Mouse (Mus musculus) central nervous system, embryonic 18 days (tissue): ENCODE measurements around the gene Sltm. TPM values are rescaled to one million over a fixed set of nuclear protein-coding genes. Genes with fewer than 3 reads are reported as not detected.

ENCODE experiments used
- polyA plus RNA-seq: library from polyadenylated mRNA; depleted of rRNA; stranded (reverse); fragments of >200 nt; gene quantifications from 2 replicates; pipeline ENCODE4 v1.2.3, GENCODE M21; 2012; rRNA removed

Sltm gene
- 58.5 and 59.4 TPM in 2 replicates for polyA plus RNA-seq

DNA sequence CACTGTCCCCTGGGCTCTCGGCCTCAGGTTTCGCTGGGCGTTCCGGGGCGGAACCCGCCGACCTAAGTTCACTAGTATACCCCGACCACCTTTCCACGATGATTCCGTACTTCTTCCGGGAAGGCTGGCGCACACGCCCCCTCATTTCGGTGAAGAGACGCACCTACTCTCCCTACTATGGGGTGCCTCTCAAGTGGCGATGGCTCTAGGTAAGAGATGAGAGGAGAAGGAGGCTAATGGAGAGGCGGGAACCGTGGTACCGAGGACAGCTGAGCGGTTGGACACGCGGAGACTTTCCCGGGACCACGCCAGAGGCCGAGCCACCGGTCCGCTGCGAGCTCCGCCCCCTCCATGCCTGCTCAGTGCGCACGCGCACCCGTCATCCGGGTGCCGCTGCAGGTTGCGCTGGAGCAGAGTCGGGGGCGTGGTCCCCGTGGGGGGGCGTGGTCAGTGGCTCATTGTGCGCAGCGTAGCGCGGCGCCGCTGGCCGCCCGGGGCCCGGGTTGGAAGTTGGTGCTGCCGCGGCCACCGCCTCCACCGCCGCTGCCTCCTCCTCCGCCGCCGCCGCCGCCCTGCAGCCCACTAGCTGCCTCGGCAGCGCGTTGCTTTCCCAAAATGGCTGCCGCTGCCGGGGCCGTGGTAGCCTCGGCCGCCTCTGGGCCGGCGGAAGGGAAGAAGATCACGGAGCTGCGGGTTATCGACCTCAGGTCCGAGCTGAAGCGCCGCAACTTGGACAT is at the start of gene Sltm:
TSS of gene Sltm (plus strand) at position 450 of the 737 bp plus-strand sequence.

DNA sequence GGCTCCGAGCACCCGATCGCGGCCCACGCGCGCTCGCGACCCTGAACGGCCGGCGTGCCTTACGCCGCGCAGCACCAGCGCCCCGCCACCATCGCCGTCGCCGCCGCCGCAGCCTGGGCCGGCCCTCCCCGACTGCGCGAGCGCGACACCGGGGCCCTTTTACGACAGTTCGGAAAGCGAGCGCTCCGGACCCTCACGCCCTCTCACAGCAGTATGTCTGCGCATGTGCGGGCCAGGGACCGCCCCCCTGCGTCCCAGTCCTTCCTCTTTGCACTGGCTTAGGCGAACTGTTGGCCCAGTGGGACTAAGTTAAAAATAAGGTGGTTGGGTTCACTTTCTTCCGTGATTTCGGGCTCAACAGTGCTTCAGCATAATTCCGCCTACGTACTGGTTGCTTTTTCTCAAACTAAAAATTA is 38.9 kb upstream of the Sltm start, which contains the start of gene Rnf111:
TSS of gene Rnf111 (minus strand) at position 100 of the 416 bp plus-strand sequence.

Other genes with a start within 250 kb of the Sltm start
- 16.2 and 19.6 TPM in 2 replicates for gene Ccnb2, start 121.2 kb upstream of the Sltm start, polyA plus RNA-seq
- 39.0 and 43.7 TPM in 2 replicates for gene Rnf111, start 39.0 kb upstream of the Sltm start, polyA plus RNA-seq
- gene Gm10642, start 113.5 kb downstream of the Sltm start, polyA plus RNA-seq = 0.58 and 0.59 TPM in 2 replicates
- gene Mindy2, start 114.4 kb downstream of the Sltm start, polyA plus RNA-seq = 19.9 and 21.6 TPM in 2 replicates
- 43.7 and 47.6 TPM in 2 replicates for gene Adam10, start 136.2 kb downstream of the Sltm start, polyA plus RNA-seq